Mouse (Mus musculus) intestine, embryonic 14.5 days (tissue): ENCODE data around the gene Pnpo. TPM values are rescaled to one million over a fixed set of nuclear protein-coding genes. Genes with fewer than 3 reads are reported as not detected.

Experiments
- ATAC-seq: fragments of 200-750 bp; cut with Nextera tagmentation; replicated peaks from 2 replicates; pipeline ENCODE4 v1.8.0; 2017; ENCODE audit warnings: low read depth, moderate number of reproducible peaks, moderate TSS enrichment, moderate library complexity; ENCODE audit not compliant: low FRiP score, low TSS enrichment
- DNase-seq: peaks from one replicate; pipeline ENCODE4 v3.0.0-alpha.2; 2018; ENCODE audit warnings: low spot score
- H3K27ac ChIP-seq: fragments of 300-500 bp; sonication (generic); 2 replicates; pipeline ENCODE4 v1.5.1; 2014; ENCODE audit warnings: low read depth, mild to moderate bottlenecking, control low read depth
- H3K27me3 ChIP-seq: fragments of 300-500 bp; sonication (generic); replicated peaks from 2 replicates; pipeline ENCODE4 v1.6.1; 2014; ENCODE audit warnings: low read length, control low read depth; ENCODE audit not compliant: control insufficient read depth, insufficient read depth
- H3K36me3 ChIP-seq: fragments of 300-500 bp; sonication (generic); 2 replicates; pipeline ENCODE4 v1.6.1; 2014; ENCODE audit warnings: low read length, control low read depth; ENCODE audit not compliant: control insufficient read depth, insufficient read depth
- H3K4me1 ChIP-seq: fragments of 300-500 bp; sonication (generic); replicated peaks from 2 replicates; pipeline ENCODE4 v1.6.1; 2014; ENCODE audit warnings: low read length, control low read depth, mixed read lengths; ENCODE audit not compliant: control insufficient read depth, insufficient read depth
- H3K4me2 ChIP-seq: fragments of 300-500 bp; sonication (generic); 2 replicates; pipeline ENCODE4 v1.6.1; 2014; ENCODE audit warnings: low read length
- H3K4me3 ChIP-seq: fragments of 300-500 bp; sonication (generic); 2 replicates; pipeline ENCODE4 v1.5.1; 2014; ENCODE audit warnings: low read depth, low read length, control low read depth, mixed read lengths
- H3K9ac ChIP-seq: fragments of 300-500 bp; sonication (generic); 2 replicates; pipeline ENCODE4 v1.6.1; 2014; ENCODE audit warnings: mild to moderate bottlenecking, low read length
- H3K9me3 ChIP-seq: fragments of 300-500 bp; sonication (generic); 2 replicates; pipeline ENCODE4 v1.6.1; 2016; ENCODE audit warnings: low read length, control low read depth; ENCODE audit not compliant: control insufficient read depth
- WGBS: fragments of 180-500 bp; shearing (Covaris S2); extraction: QIAGEN DNeasy Blood & Tissue Kit; methylation state at CpG from one replicate; pipeline ENCODE4 v1.1.7; 2014; 5-methylcytosine and 5-hydroxymethylcytosine counted together
- polyA plus RNA-seq: library from polyadenylated mRNA; unstranded; fragments of >200 nt; fragmentation: Nextera tagmentation; extraction: Ambion mirVana; gene quantifications from 2 replicates; pipeline ENCODE4 v1.2.1, GENCODE M21; 2014

The Pnpo gene
- polyA plus RNA-seq, 1 experiment from 2014 or later: 44.1 TPM

- WGBS: 3% methylated on average over 5 of the region's 5 CpGs
- ATAC-seq (peak; percentile 84), DNase-seq (peak; percentile 56)
- peak overlapping the region; percentile 41 for H3K4me2 ChIP-seq
- 0 out of 2 replicates have a peak, but pooled peaks cover 3% of the 10 kb centered on the region for H3K4me1 ChIP-seq
- no peaks in the 10 kb centered on the region for H3K36me3 ChIP-seq
- no peak overlapping the region for H3K9ac ChIP-seq
- no peak overlapping the region; the same call in 1 of the 2 replicates for H3K4me3 ChIP-seq
- H3K27ac ChIP-seq: peak overlapping the region; percentile 85
- H3K27me3 ChIP-seq: peaks cover 3% of the 10 kb centered on the region; the same call in 1 of the 2 replicates
- H3K9me3 ChIP-seq: no peaks in the 10 kb centered on the region
Measured at GRCm38 (mm10) chr11:96928691-96929090, 15.1 kb downstream of the Pnpo start.

GRCm38 (mm10) chr11:96928088-96928487 is 15.7 kb downstream of the Pnpo start, which contains the start of gene Prr15l:
Gene Prr15l, plus strand, starts transcription at chr11:96928104.
- H3K9me3 ChIP-seq: no peaks in the 10 kb centered on the region
- no peak within 1 kb of the TSS; the same call in 1 of the 2 replicates for H3K4me3 ChIP-seq
- no peak for DNase-seq
- H3K9ac ChIP-seq: no peak within 1 kb of the TSS
- 60% methylated on average over 2 of the region's 2 CpGs for WGBS
- ATAC-seq: no peak
- H3K4me1 ChIP-seq: 0 out of 2 replicates have a peak, but pooled peaks cover 3% of the 10 kb centered on the region
- peak within 1 kb of the TSS; percentile 85 for H3K27ac ChIP-seq
- peak within 1 kb of the TSS; percentile 41 for H3K4me2 ChIP-seq
- no peaks in the 10 kb centered on the region for H3K36me3 ChIP-seq
- H3K27me3 ChIP-seq: peaks cover 3% of the 10 kb centered on the region; the same call in 1 of the 2 replicates

GRCm38 (mm10) chr11:96926587-96926986 is 17.2 kb downstream of the Pnpo start:
- Histone ChIP-seq H3K4me1 (0 out of 2 replicates have a peak, but pooled peaks cover 3% of the 10 kb centered on the region), H3K27me3 (peaks cover 3% of the 10 kb centered on the region; the same call in 1 of the 2 replicates), H3K9ac (no peak overlapping the region), H3K36me3 (no peaks in the 10 kb centered on the region), H3K4me3 (no peak overlapping the region), H3K4me2 (no peak overlapping the region), H3K9me3 (no peaks in the 10 kb centered on the region), H3K27ac (no peak overlapping the region)
- ATAC-seq (no peak), DNase-seq (no peak)
- 71% methylated on average over 5 of the region's 5 CpGs for WGBS

GRCm38 (mm10) chr11:96925469-96926148 is 18.2 kb downstream of the Pnpo start:
- Histone ChIP-seq H3K36me3 (no peaks in the 10 kb centered on the region), H3K4me3 (no peak overlapping the region), H3K9ac (no peak overlapping the region), H3K4me1 (0 out of 2 replicates have a peak, but pooled peaks cover 3% of the 10 kb centered on the region), H3K9me3 (no peaks in the 10 kb centered on the region), H3K27me3 (peaks cover 3% of the 10 kb centered on the region; the same call in 1 of the 2 replicates), H3K4me2 (no peak overlapping the region), H3K27ac (no peak overlapping the region)
- ATAC-seq (no peak), DNase-seq (no peak)
- WGBS: 83% methylated on average over 12 of the region's 12 CpGs

GRCm38 (mm10) chr11:96924861-96925260 is 18.9 kb downstream of the Pnpo start:
- no peak overlapping the region for H3K4me3 ChIP-seq
- no peak overlapping the region for H3K27ac ChIP-seq
- H3K9ac ChIP-seq: no peak overlapping the region
- 78% methylated on average over 11 of the region's 11 CpGs for WGBS
- no peaks in the 10 kb centered on the region for H3K36me3 ChIP-seq
- ATAC-seq: no peak
- DNase-seq: no peak
- H3K27me3 ChIP-seq: peaks cover 3% of the 10 kb centered on the region; the same call in 1 of the 2 replicates
- no peaks in the 10 kb centered on the region for H3K9me3 ChIP-seq
- no peak overlapping the region for H3K4me2 ChIP-seq
- H3K4me1 ChIP-seq: 0 out of 2 replicates have a peak, but pooled peaks cover 3% of the 10 kb centered on the region

- no peak for DNase-seq
- Histone ChIP-seq H3K36me3 (no peaks in the 10 kb centered on the region), H3K27ac (no peak overlapping the region), H3K27me3 (no peaks in the 10 kb centered on the region), H3K9me3 (no peaks in the 10 kb centered on the region), H3K9ac (no peak overlapping the region), H3K4me2 (no peak overlapping the region), H3K4me3 (no peak overlapping the region), H3K4me1 (peaks cover 7% of the 10 kb centered on the region)
- no peak for ATAC-seq
- WGBS: 57% methylated on average over 6 of the region's 6 CpGs
Measured at GRCm38 (mm10) chr11:96919003-96919402, 24.8 kb downstream of the Pnpo start.

- H3K27me3 ChIP-seq: no peaks in the 10 kb centered on the region
- WGBS: 84% methylated on average over 6 of the region's 6 CpGs
- no peaks in the 10 kb centered on the region for H3K36me3 ChIP-seq
- H3K4me3 ChIP-seq: no peak overlapping the region
- ATAC-seq: no peak
- DNase-seq: no peak
- no peaks in the 10 kb centered on the region for H3K9me3 ChIP-seq
- no peak overlapping the region for H3K9ac ChIP-seq
- H3K4me1 ChIP-seq: peaks cover 7% of the 10 kb centered on the region
- H3K27ac ChIP-seq: no peak overlapping the region
- H3K4me2 ChIP-seq: no peak overlapping the region
Measured at GRCm38 (mm10) chr11:96917415-96917814, 26.4 kb downstream of the Pnpo start.

GRCm38 (mm10) chr11:96916885-96917396 is 26.8 kb downstream of the Pnpo start:
- 27% methylated on average over 12 of the region's 13 CpGs for WGBS
- peaks cover 7% of the 10 kb centered on the region for H3K4me1 ChIP-seq
- H3K36me3 ChIP-seq: 0 out of 2 replicates have a peak, but pooled peaks cover 3% of the 10 kb centered on the region
- DNase-seq (peak; percentile 65), ATAC-seq (no peak; the same call in 1 of the 2 replicates)
- peak overlapping the region; percentile 36; the same call in 1 of the 2 replicates for H3K27ac ChIP-seq
- H3K27me3 ChIP-seq: no peaks in the 10 kb centered on the region
- peak overlapping the region; percentile 48 for H3K4me2 ChIP-seq
- no peaks in the 10 kb centered on the region for H3K9me3 ChIP-seq
- H3K9ac ChIP-seq: peak overlapping the region; percentile 29
- peak overlapping the region; percentile 31 for H3K4me3 ChIP-seq
